Mouse (Mus musculus) liver, adult 2 months (tissue): Measurements from ENCODE around the gene Fgfr2. TPM values are rescaled to one million over a fixed set of nuclear protein-coding genes. Genes with fewer than 3 reads are reported as not detected.

Experiments
- DNase-seq: peaks from one replicate; pipeline ENCODE4 v3.0.0-alpha.2; 2011; ENCODE audit warnings: low read depth, low spot score; ENCODE audit errors: extremely low read depth
- H3K27ac ChIP-seq: fragments of 200-500 bp; replicated peaks from 2 replicates; pipeline ENCODE4 v1.5.1; 2012; ENCODE audit warnings: low read depth, mild to moderate bottlenecking, control low read depth, inconsistent platforms, low read length; ENCODE audit not compliant: insufficient read depth
- H3K27me3 ChIP-seq: fragments of 200-500 bp; 2 replicates; pipeline ENCODE4 v1.6.1; 2012; ENCODE audit warnings: mild to moderate bottlenecking, moderate library complexity, low read length, inconsistent platforms; ENCODE audit not compliant: control insufficient read depth, insufficient read depth
- H3K36me3 ChIP-seq: fragments of 200-500 bp; 2 replicates; pipeline ENCODE4 v1.6.1; 2012; ENCODE audit warnings: low read length, inconsistent platforms; ENCODE audit not compliant: control insufficient read depth, insufficient read depth
- H3K4me1 ChIP-seq: fragments of 200-500 bp; 2 replicates; pipeline ENCODE4 v1.6.1; 2011; ENCODE audit warnings: low read length; ENCODE audit not compliant: control insufficient read depth, insufficient read depth
- H3K4me3 ChIP-seq: fragments of 200-500 bp; 2 replicates; pipeline ENCODE4 v1.5.1; 2011; ENCODE audit warnings: low read depth, mild to moderate bottlenecking, control low read depth, low read length, moderate library complexity; ENCODE audit not compliant: insufficient read depth
- H3K79me2 ChIP-seq: fragments of 200-500 bp; 2 replicates; pipeline ENCODE4 v1.6.1; 2012; ENCODE audit warnings: inconsistent platforms, mild to moderate bottlenecking, low read length, moderate library complexity; ENCODE audit not compliant: control insufficient read depth, insufficient read depth
- H3K9ac ChIP-seq: fragments of 200-500 bp; 2 replicates; pipeline ENCODE4 v1.6.1; 2012; ENCODE audit warnings: low read depth, mild to moderate bottlenecking, control low read depth, inconsistent platforms, low read length
- CTCF ChIP-seq: fragments of 200-500 bp; IDR thresholded peaks from 2 replicates; pipeline ENCODE4 v1.5.1; 2011; ENCODE audit warnings: low read depth, low read length, control low read depth
- POLR2A ChIP-seq: fragments of 200-500 bp; IDR thresholded peaks from 2 replicates; pipeline ENCODE4 v1.6.1; 2011; ENCODE audit warnings: low read length, control low read depth; ENCODE audit not compliant: insufficient read depth; ENCODE audit errors: extremely low read depth
- WGBS: fragments of 180-500 bp; shearing (Covaris S2); methylation state at CpG from one replicate; pipeline ENCODE4 v1.1.7; 2018; 5-methylcytosine and 5-hydroxymethylcytosine counted together
- polyA plus RNA-seq: library from polyadenylated mRNA; depleted of rRNA; stranded (reverse); fragments of >200 nt; gene quantifications from 2 replicates; pipeline ENCODE4 v1.2.3, GENCODE M21; 2012; rRNA removed
- total RNA-seq: library from RNA; depleted of rRNA; stranded (reverse); fragments of >200 nt; gene quantifications from 2 replicates; pipeline ENCODE4 v1.2.3, GENCODE M21; 2014; rRNA removed

The Fgfr2 gene
- total RNA-seq (35.2 and 53.6 TPM in 2 replicates), polyA plus RNA-seq (16.6 and 16.7 TPM in 2 replicates)

- WGBS = 2% methylated on average over 50 of the region's 53 CpGs
- Histone ChIP-seq H3K27me3 (peaks cover 13% of the 10 kb centered on the region), H3K4me1 (peaks cover 7% of the 10 kb centered on the region; the same call in 1 of the 2 replicates), H3K4me3 (peak within 1 kb of the TSS; percentile 79), H3K27ac (peak within 1 kb of the TSS; percentile 81), H3K79me2 (no peaks in the 10 kb centered on the region; the same call in 1 of the 2 replicates), H3K36me3 (no peaks in the 10 kb centered on the region), H3K9ac (peak within 1 kb of the TSS; percentile 85)
- no peak for TF ChIP-seq CTCF
- no peak for TF ChIP-seq POLR2A
- DNase-seq = no peak
Measured at GRCm38 (mm10) chr7:133123244-133123998, at the start of gene Fgfr2. TSS of gene Fgfr2 (minus strand) at chr7:133123350.

- Histone ChIP-seq H3K27ac (no peak overlapping the region), H3K79me2 (no peaks in the 10 kb centered on the region), H3K4me1 (no peaks in the 10 kb centered on the region), H3K4me3 (no peak overlapping the region), H3K9ac (no peak overlapping the region), H3K27me3 (no peaks in the 10 kb centered on the region), H3K36me3 (no peaks in the 10 kb centered on the region)
- TF ChIP-seq POLR2A = no peak
- no peak for TF ChIP-seq CTCF
- WGBS = 88% methylated on average over 4 of the region's 4 CpGs
- no peak for DNase-seq
Measured at GRCm38 (mm10) chr7:133171403-133172032, 48.4 kb upstream of the Fgfr2 start.

GRCm38 (mm10) chr7:133168928-133169327 lies 45.8 kb upstream of the Fgfr2 start:
- Histone ChIP-seq H3K27me3 (no peaks in the 10 kb centered on the region), H3K9ac (no peak overlapping the region), H3K4me1 (no peaks in the 10 kb centered on the region), H3K79me2 (no peaks in the 10 kb centered on the region), H3K4me3 (no peak overlapping the region), H3K36me3 (no peaks in the 10 kb centered on the region), H3K27ac (no peak overlapping the region)
- 93% methylated on average over 3 of the region's 3 CpGs for WGBS
- TF ChIP-seq CTCF (no peak), POLR2A (no peak)
- no peak for DNase-seq

- no peak overlapping the region for H3K9ac ChIP-seq
- WGBS = 88% methylated on average over 2 of the region's 2 CpGs
Measured at GRCm38 (mm10) chr7:133167903-133168302, 44.8 kb upstream of the Fgfr2 start.

GRCm38 (mm10) chr7:133164770-133165169 lies 41.6 kb upstream of the Fgfr2 start:
- Histone ChIP-seq H3K9ac (no peak overlapping the region), H3K4me3 (no peak overlapping the region), H3K4me1 (no peaks in the 10 kb centered on the region; the same call in 1 of the 2 replicates), H3K27ac (no peak overlapping the region), H3K36me3 (no peaks in the 10 kb centered on the region), H3K27me3 (no peaks in the 10 kb centered on the region; the same call in 1 of the 2 replicates), H3K79me2 (no peaks in the 10 kb centered on the region)
- DNase-seq = no peak
- TF ChIP-seq CTCF = no peak
- no peak for TF ChIP-seq POLR2A
- WGBS = 32% methylated on average over 2 of the region's 2 CpGs

More at GRCm38 (mm10) chr7:133167903-133168302, 44.8 kb upstream of the Fgfr2 start:
- Histone ChIP-seq H3K79me2 (no peaks in the 10 kb centered on the region), H3K4me3 (no peak overlapping the region), H3K27ac (no peak overlapping the region), H3K27me3 (no peaks in the 10 kb centered on the region; the same call in 1 of the 2 replicates), H3K36me3 (no peaks in the 10 kb centered on the region), H3K4me1 (no peaks in the 10 kb centered on the region)
- DNase-seq = no peak
- TF ChIP-seq POLR2A = no peak
- no peak for TF ChIP-seq CTCF
